Comparison of ENCODE assay signal across 8 mouse cellular contexts in genomic region chr2:118779504-118780480, GRCm38 (mm10). TPM values are rescaled to one million over a fixed set of nuclear protein-coding genes. Genes with fewer than 3 reads are reported as not detected.
DNase-seq lines count a peak whose midpoint lies in the region; ATAC-seq lines count a peak whose summit lies in the region.

Gene Disp2 (plus strand): TSS chr2:118779719.

- no peaks in the 10 kb centered on the region for H3K36me3 ChIP-seq in intestine, embryonic 15.5 days
- H3K36me3 ChIP-seq in midbrain, embryonic 11.5 days (ENCODE audit: control insufficient read depth, insufficient read depth, low read length): no peaks in the 10 kb centered on the region

- peak; percentile 83 for ATAC-seq in intestine, embryonic 15.5 days
- peak; percentile 96 for ATAC-seq in midbrain, embryonic 11.5 days (ENCODE audit: low FRiP score)

- H3K4me3 ChIP-seq in intestine, embryonic 15.5 days (replicated peaks): peak within 1 kb of the TSS; percentile 36
- peak within 1 kb of the TSS; percentile 36 for H3K4me3 ChIP-seq in midbrain, embryonic 11.5 days (ENCODE audit: low read depth, low read length)

- no peaks in the 10 kb centered on the region for H3K9me3 ChIP-seq in intestine, embryonic 15.5 days
- H3K9me3 ChIP-seq in midbrain, embryonic 11.5 days (ENCODE audit: control insufficient read depth, low read length): no peaks in the 10 kb centered on the region

- H3K27ac ChIP-seq in intestine, embryonic 15.5 days: no peak within 1 kb of the TSS
- H3K27ac ChIP-seq in midbrain, embryonic 11.5 days (ENCODE audit: low read depth, low read length): no peak within 1 kb of the TSS; the same call in 1 of the 2 replicates

- H3K4me2 ChIP-seq in intestine, embryonic 15.5 days (replicated peaks): peak within 1 kb of the TSS; percentile 77
- peak within 1 kb of the TSS; percentile 46 for H3K4me2 ChIP-seq in midbrain, embryonic 11.5 days

- intact Hi-C loops in left cerebral cortex, postnatal 4 days (cut with DNase I): no loop called here

- no peaks in the 10 kb centered on the region for H3K27me3 ChIP-seq in intestine, embryonic 15.5 days (replicated peaks)
- no peaks in the 10 kb centered on the region for H3K27me3 ChIP-seq in midbrain, embryonic 11.5 days (ENCODE audit: control insufficient read depth, insufficient read depth, low read length)

- 11% methylated on average over 39 of the region's 39 CpGs for WGBS in intestine, embryonic 15.5 days
- 11% methylated on average over 39 of the region's 39 CpGs for WGBS in midbrain, embryonic 11.5 days

- peak; percentile 91 to 93 for DNase-seq in adrenal gland, adult 18-20 months (ENCODE audit: low spot score in 2 of 2)
- DNase-seq in embryo, embryonic 10.5 days (ENCODE audit: low spot score): peak; percentile 97
- DNase-seq in gastrocnemius, postnatal 25 days: peak; percentile 90
- peak; percentile 96 for DNase-seq in left cerebral cortex, postnatal 4 days
- peak; percentile 99 for DNase-seq in midbrain, embryonic 11.5 days (ENCODE audit: low spot score, missing footprints)
- peak; percentile 93 for DNase-seq in right cerebral cortex, postnatal 4 days
- DNase-seq in yolk sac, embryonic 10.5 days (ENCODE audit: low spot score): peak; percentile 89

- peak within 1 kb of the TSS; percentile 29; the same call in 1 of the 2 replicates for H3K9ac ChIP-seq in intestine, embryonic 15.5 days
- H3K9ac ChIP-seq in midbrain, embryonic 11.5 days (ENCODE audit: low read length): peak within 1 kb of the TSS; percentile 59

- H3K4me1 ChIP-seq in intestine, embryonic 15.5 days (replicated peaks): peaks cover 8% of the 10 kb centered on the region
- H3K4me1 ChIP-seq in midbrain, embryonic 11.5 days (ENCODE audit: control insufficient read depth, insufficient read depth, low read length): peaks cover 6% of the 10 kb centered on the region

RNA-seq across cellular contexts. Expression of gene Disp2, which starts in this region (rescaled TPM):
- 10 to 100 TPM; 32.1 to 32.7 TPM for total RNA-seq in adrenal gland, adult 18-20 months (2021)
- total RNA-seq in gastrocnemius, postnatal 25 days (2021): not detected
- polyA plus RNA-seq in intestine, embryonic 15.5 days (2015; fragmentation: Nextera tagmentation; extraction: Ambion mirVana): 2.7 TPM in 2 replicates
- 100 to 1,000 TPM; 109 to 128 TPM for total RNA-seq in left cerebral cortex, postnatal 4 days (2021)
- 7.8 and 8.0 TPM in 2 replicates for polyA plus RNA-seq in midbrain, embryonic 11.5 days (2014; fragmentation: Nextera tagmentation; extraction: Ambion mirVana)

Comparison
In these comparisons a context has a peak if more than half of its experiments do, and no peak if none do; other contexts are left out.
1. RNA of gene Disp2 (total RNA-seq): 109 to 128 TPM in left cerebral cortex, postnatal 4 days and 32.1 to 32.7 TPM in adrenal gland, adult 18-20 months; not detected in gastrocnemius, postnatal 25 days; every median in the first group is over 10 times any median in the second.
2. Peak in DNase-seq in gastrocnemius, postnatal 25 days; RNA of the gene not detected or under 1 TPM.
3. Peak in every context shown above with its lines, with median percentiles within 50 percentile points of each other: DNase-seq.